Mouse (Mus musculus): Measurements from ENCODE around the gene Mertk. TPM values are rescaled to one million over a fixed set of nuclear protein-coding genes. Genes with fewer than 3 reads are reported as not detected.

Gene Mertk
- polyA plus RNA-seq, 1 experiment from 2014 or later = 4.9 TPM

DNA sequence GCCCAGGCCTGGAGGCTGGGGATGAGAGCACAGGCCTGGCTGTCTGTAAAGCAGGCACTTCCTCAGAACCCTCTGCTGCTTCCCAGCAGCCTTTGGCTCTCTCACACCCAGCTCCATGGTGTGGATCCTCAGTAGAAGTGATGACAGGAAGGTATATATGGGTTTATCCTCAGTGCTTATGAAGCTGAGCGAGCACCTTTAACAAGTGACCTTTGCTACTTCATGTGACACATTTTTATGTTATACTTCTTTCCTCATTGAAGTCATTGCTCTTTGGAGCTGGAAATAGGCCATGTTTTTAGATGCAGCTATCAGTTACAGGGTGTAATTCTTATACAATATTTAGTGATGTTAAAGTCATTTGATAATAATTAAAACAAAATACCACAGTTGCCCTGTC is 67.0 kb downstream of the Mertk start:
- H3K4me3 ChIP-seq (ENCODE audit: low read depth, low read length) = no peak overlapping the region
- no peaks in the 10 kb centered on the region for H3K27me3 ChIP-seq (replicated peaks; ENCODE audit: control insufficient read depth, insufficient read depth, low read length)
- H3K4me1 ChIP-seq (replicated peaks; ENCODE audit: control insufficient read depth, insufficient read depth, low read length) = no peaks in the 10 kb centered on the region
- H3K36me3 ChIP-seq (ENCODE audit: control insufficient read depth, insufficient read depth, low read length) = no peaks in the 10 kb centered on the region
- H3K9ac ChIP-seq (ENCODE audit: low read depth, low read length) = no peak overlapping the region
- ATAC-seq (replicated peaks; ENCODE audit: low FRiP score) (no peak), DNase-seq (ENCODE audit: low spot score) (no peak)
- no peak overlapping the region for H3K27ac ChIP-seq (ENCODE audit: low read depth, low read length)
- 85% methylated on average over 1 of the region's 1 CpGs for WGBS
- no peaks in the 10 kb centered on the region for H3K9me3 ChIP-seq (ENCODE audit: control insufficient read depth, low read length)
- H3K4me2 ChIP-seq = no peak overlapping the region

DNA sequence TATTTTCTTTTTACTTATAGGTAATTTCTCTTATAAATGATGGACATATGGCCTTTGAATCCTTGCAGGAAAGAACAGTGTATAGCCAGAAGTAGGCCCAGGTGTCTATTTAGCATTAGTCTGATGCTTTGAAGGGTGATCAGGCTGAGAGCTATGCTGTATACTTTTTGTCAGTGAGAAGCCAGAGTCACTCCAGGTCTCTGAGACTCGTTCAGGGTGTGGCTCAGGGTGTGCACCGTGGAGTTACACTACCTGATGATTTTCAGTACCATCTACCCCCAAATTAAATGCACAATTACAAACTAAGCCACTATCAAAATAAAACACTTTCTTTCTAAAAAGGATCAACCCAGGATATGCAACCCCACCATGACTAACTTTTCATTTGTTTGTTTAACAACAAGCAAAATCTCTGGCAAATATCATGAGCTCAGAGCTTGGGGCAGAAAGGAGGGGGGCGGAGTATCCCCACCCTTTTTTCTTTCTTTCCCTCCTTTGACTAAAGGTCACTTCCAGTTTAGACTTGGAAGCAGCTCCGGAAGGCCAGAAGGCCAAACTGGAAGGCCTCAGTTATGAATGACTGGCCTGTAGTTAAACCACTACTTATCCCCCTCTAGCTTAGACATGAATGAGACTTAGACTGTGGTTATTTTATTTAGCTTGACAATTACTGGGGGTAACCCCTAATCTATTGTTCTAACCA is 69.9 kb downstream of the Mertk start:
- Histone ChIP-seq H3K4me1 (replicated peaks; ENCODE audit: control insufficient read depth, insufficient read depth, low read length) (no peaks in the 10 kb centered on the region), H3K9me3 (ENCODE audit: control insufficient read depth, low read length) (no peaks in the 10 kb centered on the region), H3K27ac (ENCODE audit: low read depth, low read length) (no peak overlapping the region), H3K9ac (ENCODE audit: low read depth, low read length) (no peak overlapping the region), H3K27me3 (replicated peaks; ENCODE audit: control insufficient read depth, insufficient read depth, low read length) (no peaks in the 10 kb centered on the region), H3K4me3 (ENCODE audit: low read depth, low read length) (no peak overlapping the region), H3K36me3 (ENCODE audit: control insufficient read depth, insufficient read depth, low read length) (no peaks in the 10 kb centered on the region), H3K4me2 (no peak overlapping the region)
- DNase-seq (ENCODE audit: low spot score) (no peak), ATAC-seq (replicated peaks; ENCODE audit: low FRiP score) (no peak)
- 76% methylated on average over 4 of the region's 4 CpGs for WGBS

DNA sequence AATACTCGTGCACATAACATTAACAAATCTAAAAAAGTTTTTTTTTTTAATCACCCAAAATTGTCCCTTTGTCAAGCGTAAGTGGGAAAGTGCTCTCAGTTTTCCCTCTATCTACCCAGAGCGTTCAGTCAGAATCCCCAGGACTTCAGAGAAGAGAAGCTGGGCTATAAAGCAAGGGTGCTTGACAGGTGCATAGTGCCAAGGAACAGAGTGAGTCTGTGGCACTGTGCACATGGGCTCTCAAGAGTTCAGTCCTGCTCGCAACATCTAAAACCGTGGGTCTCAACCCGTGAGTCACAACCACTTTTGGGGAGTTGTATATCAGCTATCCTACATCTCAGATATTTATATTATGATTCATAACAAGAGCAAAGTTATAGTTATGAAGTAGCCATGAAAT is 71.8 kb downstream of the Mertk start:
- H3K4me1 ChIP-seq (replicated peaks; ENCODE audit: control insufficient read depth, insufficient read depth, low read length) = no peaks in the 10 kb centered on the region
- H3K27me3 ChIP-seq (replicated peaks; ENCODE audit: control insufficient read depth, insufficient read depth, low read length) = no peaks in the 10 kb centered on the region
- H3K27ac ChIP-seq (ENCODE audit: low read depth, low read length) = no peak overlapping the region
- ATAC-seq (replicated peaks; ENCODE audit: low FRiP score) (no peak), DNase-seq (ENCODE audit: low spot score) (no peak)
- no peaks in the 10 kb centered on the region for H3K9me3 ChIP-seq (ENCODE audit: control insufficient read depth, low read length)
- no peak overlapping the region for H3K9ac ChIP-seq (ENCODE audit: low read depth, low read length)
- no peak overlapping the region for H3K4me3 ChIP-seq (ENCODE audit: low read depth, low read length)
- WGBS = 87% methylated on average over 6 of the region's 6 CpGs
- no peak overlapping the region for H3K4me2 ChIP-seq
- no peaks in the 10 kb centered on the region for H3K36me3 ChIP-seq (ENCODE audit: control insufficient read depth, insufficient read depth, low read length)

DNA sequence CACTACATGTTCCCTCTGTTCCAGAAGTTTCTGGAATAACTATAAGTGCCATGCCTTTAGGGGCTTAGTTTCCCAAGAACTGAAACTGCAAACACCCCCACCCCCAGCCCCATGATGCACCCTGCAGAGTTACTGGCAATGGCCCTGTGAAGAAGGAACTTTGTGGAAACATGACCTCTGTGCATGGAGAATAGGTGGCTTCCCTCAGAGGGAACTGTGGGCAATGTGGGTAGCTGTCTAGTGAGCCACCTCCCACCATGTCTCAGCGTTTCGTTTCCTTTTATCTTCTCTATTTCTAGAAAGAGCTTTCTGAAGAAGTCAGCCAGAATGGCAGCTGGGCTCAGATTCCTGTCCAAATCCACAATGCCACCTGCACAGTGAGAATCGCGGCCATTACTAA is 72.3 kb downstream of the Mertk start:
- no peak for ATAC-seq (replicated peaks; ENCODE audit: low FRiP score)
- Histone ChIP-seq H3K27ac (ENCODE audit: low read depth, low read length) (no peak overlapping the region), H3K36me3 (ENCODE audit: control insufficient read depth, insufficient read depth, low read length) (no peaks in the 10 kb centered on the region), H3K9ac (ENCODE audit: low read depth, low read length) (no peak overlapping the region), H3K4me3 (ENCODE audit: low read depth, low read length) (no peak overlapping the region), H3K4me1 (replicated peaks; ENCODE audit: control insufficient read depth, insufficient read depth, low read length) (no peaks in the 10 kb centered on the region), H3K4me2 (no peak overlapping the region), H3K27me3 (replicated peaks; ENCODE audit: control insufficient read depth, insufficient read depth, low read length) (no peaks in the 10 kb centered on the region), H3K9me3 (ENCODE audit: control insufficient read depth, low read length) (no peaks in the 10 kb centered on the region)
- 75% methylated on average over 4 of the region's 4 CpGs for WGBS
- no peak for DNase-seq (ENCODE audit: low spot score)

DNA sequence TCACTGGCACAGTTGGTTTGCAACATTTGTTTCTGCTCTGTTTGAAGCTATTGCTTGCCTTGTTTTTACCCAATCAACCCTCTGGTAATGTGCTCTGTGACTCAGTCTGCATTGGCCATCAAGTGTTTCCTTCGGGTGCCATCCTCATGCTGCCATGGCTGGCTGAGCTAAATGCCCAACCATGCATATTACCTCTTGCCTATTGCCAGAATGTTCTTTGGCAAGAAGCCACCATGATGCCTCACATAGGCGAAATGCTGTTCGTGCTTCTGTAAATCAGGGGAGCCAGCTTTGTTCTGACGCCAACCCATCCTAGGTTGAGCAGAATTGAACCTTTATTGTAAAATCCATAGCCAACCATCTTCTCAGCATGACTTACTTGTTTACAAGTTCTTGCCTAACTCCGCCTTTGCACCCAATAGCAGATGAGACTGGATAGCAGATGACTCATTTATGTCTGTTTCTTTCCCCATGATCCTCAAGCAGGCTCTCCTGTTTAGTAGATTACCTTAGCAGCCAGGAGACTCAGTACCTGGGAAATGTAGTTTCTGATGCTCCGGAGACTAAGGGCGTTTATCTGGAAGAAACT is 73.1 kb downstream of the Mertk start:
- ATAC-seq (replicated peaks; ENCODE audit: low FRiP score) = no peak
- no peak overlapping the region for H3K4me3 ChIP-seq (ENCODE audit: low read depth, low read length)
- no peaks in the 10 kb centered on the region for H3K9me3 ChIP-seq (ENCODE audit: control insufficient read depth, low read length)
- H3K4me2 ChIP-seq = no peak overlapping the region
- no peaks in the 10 kb centered on the region for H3K4me1 ChIP-seq (replicated peaks; ENCODE audit: control insufficient read depth, insufficient read depth, low read length)
- no peak overlapping the region for H3K9ac ChIP-seq (ENCODE audit: low read depth, low read length)
- no peak overlapping the region for H3K27ac ChIP-seq (ENCODE audit: low read depth, low read length)
- WGBS = 87% methylated on average over 7 of the region's 7 CpGs
- no peaks in the 10 kb centered on the region for H3K27me3 ChIP-seq (replicated peaks; ENCODE audit: control insufficient read depth, insufficient read depth, low read length)
- H3K36me3 ChIP-seq (ENCODE audit: control insufficient read depth, insufficient read depth, low read length) = no peaks in the 10 kb centered on the region
- DNase-seq (ENCODE audit: low spot score) = no peak

DNA sequence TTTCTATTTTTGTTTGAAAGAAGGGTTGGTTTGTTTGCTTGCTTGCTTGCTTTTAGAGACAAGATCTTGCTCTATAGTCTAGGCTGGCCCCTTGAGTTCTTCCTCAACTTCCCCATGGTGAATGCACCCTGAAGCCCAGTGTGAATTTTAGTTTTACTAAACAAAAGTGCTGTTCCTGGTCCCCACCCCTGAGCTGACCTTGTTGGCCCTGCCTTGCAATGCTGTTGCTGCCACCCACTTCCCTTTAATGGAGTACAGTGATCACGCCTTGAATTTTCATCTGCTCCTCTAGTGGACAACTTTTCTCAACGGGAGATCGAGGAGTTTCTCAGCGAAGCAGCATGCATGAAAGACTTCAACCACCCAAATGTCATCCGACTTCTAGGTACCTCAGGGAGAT is 83.5 kb downstream of the Mertk start:
- 80% methylated on average over 5 of the region's 5 CpGs for WGBS

DNA sequence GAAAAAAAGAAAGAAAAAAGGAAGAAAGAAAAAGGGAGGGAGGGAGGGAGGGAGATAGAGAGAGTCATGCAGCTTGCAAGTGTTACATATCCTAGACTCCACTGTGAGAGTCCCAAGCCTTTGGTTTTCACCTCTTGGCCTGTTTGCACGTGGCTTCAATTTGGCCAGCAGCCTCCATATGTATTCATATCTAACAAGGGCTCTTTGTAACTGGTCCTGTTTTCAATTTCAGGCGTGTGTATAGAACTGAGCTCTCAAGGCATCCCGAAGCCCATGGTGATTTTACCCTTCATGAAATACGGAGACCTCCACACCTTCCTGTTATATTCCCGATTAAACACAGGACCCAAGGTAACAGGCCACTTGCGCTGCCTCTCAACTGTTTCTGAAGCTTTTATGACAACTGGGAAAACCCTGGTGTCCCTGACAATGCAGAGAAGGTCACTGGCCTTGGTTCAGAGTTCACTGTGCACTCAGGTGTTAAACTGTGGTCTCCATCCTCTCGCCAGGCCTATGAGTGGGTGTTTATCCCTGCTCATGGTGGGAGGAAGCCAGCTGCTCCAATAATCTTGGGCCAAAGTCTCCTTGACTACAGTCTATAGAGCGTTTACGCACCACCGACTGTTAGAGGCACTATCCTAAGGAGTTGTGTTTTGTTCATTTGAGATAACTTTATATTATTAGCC is 85.0 kb downstream of the Mertk start:
- H3K4me3 ChIP-seq (ENCODE audit: low read depth, low read length) = no peak overlapping the region
- DNase-seq (ENCODE audit: low spot score) = no peak
- WGBS = 80% methylated on average over 10 of the region's 10 CpGs

More for the DNA sequence above, 83.5 kb downstream of the Mertk start:
- Histone ChIP-seq H3K9ac (ENCODE audit: low read depth, low read length) (no peak overlapping the region), H3K27ac (ENCODE audit: low read depth, low read length) (no peak overlapping the region), H3K4me3 (ENCODE audit: low read depth, low read length) (no peak overlapping the region), H3K36me3 (ENCODE audit: control insufficient read depth, insufficient read depth, low read length) (no peaks in the 10 kb centered on the region), H3K9me3 (ENCODE audit: control insufficient read depth, low read length) (no peaks in the 10 kb centered on the region), H3K4me2 (no peak overlapping the region), H3K4me1 (replicated peaks; ENCODE audit: control insufficient read depth, insufficient read depth, low read length) (no peaks in the 10 kb centered on the region), H3K27me3 (replicated peaks; ENCODE audit: control insufficient read depth, insufficient read depth, low read length) (no peaks in the 10 kb centered on the region)
- no peak for ATAC-seq (replicated peaks; ENCODE audit: low FRiP score)
- DNase-seq (ENCODE audit: low spot score) = no peak

DNA sequence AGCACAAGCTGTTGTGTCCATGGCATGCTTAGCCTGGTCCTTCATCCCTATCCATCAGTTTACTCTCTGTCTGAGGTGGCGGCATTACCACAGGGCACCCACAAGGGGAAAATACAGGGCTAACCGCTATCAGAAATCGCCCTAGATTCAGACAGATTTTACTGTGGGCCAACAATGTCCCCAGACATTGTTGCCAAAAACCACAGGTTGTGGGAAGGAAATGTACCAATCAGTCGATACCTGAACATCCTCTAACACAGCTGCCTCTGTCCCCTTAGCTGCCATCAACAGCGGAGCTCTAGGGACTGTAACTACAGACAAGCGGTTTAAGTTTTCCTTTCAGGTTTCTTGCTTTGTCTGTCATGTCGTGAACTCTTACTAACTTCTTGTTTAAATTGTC is 86.1 kb downstream of the Mertk start:
- no peak for DNase-seq (ENCODE audit: low spot score)
- Histone ChIP-seq H3K27ac (ENCODE audit: low read depth, low read length) (no peak overlapping the region), H3K27me3 (replicated peaks; ENCODE audit: control insufficient read depth, insufficient read depth, low read length) (no peaks in the 10 kb centered on the region), H3K36me3 (ENCODE audit: control insufficient read depth, insufficient read depth, low read length) (no peaks in the 10 kb centered on the region), H3K4me1 (replicated peaks; ENCODE audit: control insufficient read depth, insufficient read depth, low read length) (no peaks in the 10 kb centered on the region), H3K4me2 (no peak overlapping the region), H3K9ac (ENCODE audit: low read depth, low read length) (no peak overlapping the region), H3K4me3 (ENCODE audit: low read depth, low read length) (no peak overlapping the region), H3K9me3 (ENCODE audit: control insufficient read depth, low read length) (no peaks in the 10 kb centered on the region)
- 86% methylated on average over 7 of the region's 7 CpGs for WGBS
- no peak for ATAC-seq (replicated peaks; ENCODE audit: low FRiP score)

More for the DNA sequence above, 85.0 kb downstream of the Mertk start:
- H3K27me3 ChIP-seq (replicated peaks; ENCODE audit: control insufficient read depth, insufficient read depth, low read length) = no peaks in the 10 kb centered on the region
- no peak overlapping the region for H3K9ac ChIP-seq (ENCODE audit: low read depth, low read length)
- H3K36me3 ChIP-seq (ENCODE audit: control insufficient read depth, insufficient read depth, low read length) = no peaks in the 10 kb centered on the region
- no peak overlapping the region for H3K27ac ChIP-seq (ENCODE audit: low read depth, low read length)
- H3K9me3 ChIP-seq (ENCODE audit: control insufficient read depth, low read length) = no peaks in the 10 kb centered on the region
- no peak overlapping the region for H3K4me2 ChIP-seq
- no peak for ATAC-seq (replicated peaks; ENCODE audit: low FRiP score)
- no peaks in the 10 kb centered on the region for H3K4me1 ChIP-seq (replicated peaks; ENCODE audit: control insufficient read depth, insufficient read depth, low read length)

DNA sequence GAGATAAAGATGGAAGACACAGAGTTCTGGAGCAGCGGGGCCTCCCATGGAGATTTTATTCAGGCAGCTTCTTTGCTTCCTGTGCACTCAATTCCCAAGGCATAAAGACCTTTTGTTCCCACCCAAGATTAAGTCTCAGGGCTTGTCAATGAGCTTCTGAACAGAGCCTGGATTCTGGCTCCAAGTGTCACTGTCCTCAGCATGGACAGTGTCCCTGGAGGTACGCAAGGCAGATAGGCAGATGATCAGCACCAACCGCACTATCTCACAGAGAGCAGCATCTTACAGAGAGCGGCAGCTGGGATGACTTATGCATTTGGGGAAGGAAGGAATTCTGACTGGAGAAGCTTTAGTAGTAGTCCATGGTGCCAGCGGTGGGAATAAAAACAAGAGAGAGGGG is 87.6 kb downstream of the Mertk start:
- no peak overlapping the region for H3K27ac ChIP-seq (ENCODE audit: low read depth, low read length)
- 76% methylated on average over 5 of the region's 5 CpGs for WGBS
- H3K9ac ChIP-seq (ENCODE audit: low read depth, low read length) = no peak overlapping the region
- no peak overlapping the region for H3K4me3 ChIP-seq (ENCODE audit: low read depth, low read length)
- DNase-seq (ENCODE audit: low spot score) (no peak), ATAC-seq (replicated peaks; ENCODE audit: low FRiP score) (no peak)
- no peak overlapping the region for H3K4me2 ChIP-seq
- no peaks in the 10 kb centered on the region for H3K4me1 ChIP-seq (replicated peaks; ENCODE audit: control insufficient read depth, insufficient read depth, low read length)
- H3K36me3 ChIP-seq (ENCODE audit: control insufficient read depth, insufficient read depth, low read length) = no peaks in the 10 kb centered on the region
- H3K27me3 ChIP-seq (replicated peaks; ENCODE audit: control insufficient read depth, insufficient read depth, low read length) = no peaks in the 10 kb centered on the region
- H3K9me3 ChIP-seq (ENCODE audit: control insufficient read depth, low read length) = no peaks in the 10 kb centered on the region

Measured in liver, embryonic 11.5 days (tissue).